ENCODE assay signal across 8 mouse cellular contexts in genomic region chr4:24496116-24496952, GRCm38 (mm10). TPM values are rescaled to one million over a fixed set of nuclear protein-coding genes. Genes with fewer than 3 reads are reported as not detected.
DNase-seq lines count a peak whose midpoint lies in the region; ATAC-seq and TF ChIP-seq lines count a peak whose summit lies in the region.

Gene Mms22l, plus strand, starts transcription at chr4:24496451.

- H3K9me3 ChIP-seq in hindbrain, embryonic 10.5 days = peaks cover 2% of the 10 kb centered on the region; the same call in 1 of the 2 replicates
- H3K9me3 ChIP-seq in lung, postnatal 0 days (ENCODE audit: low read length) = no peaks in the 10 kb centered on the region

- peaks cover 19% of the 10 kb centered on the region for H3K4me1 ChIP-seq in hindbrain, embryonic 10.5 days (replicated peaks)
- no peaks in the 10 kb centered on the region; the same call in 1 of the 2 replicates for H3K4me1 ChIP-seq in lung, postnatal 0 days (ENCODE audit: insufficient read depth, low read depth, low read length)

- under 1% methylated on average over 83 of the region's 83 CpGs for WGBS in hindbrain, embryonic 10.5 days
- under 1% methylated on average over 80 of the region's 83 CpGs for WGBS in lung, postnatal 0 days

- TF ChIP-seq CTCF in lung, postnatal 0 days (IDR thresholded peaks at IDR 0.05) = no peak

- H3K4me3 ChIP-seq in hindbrain, embryonic 10.5 days = peak within 1 kb of the TSS; percentile 89
- peak within 1 kb of the TSS; percentile 95 for H3K4me3 ChIP-seq in lung, postnatal 0 days (ENCODE audit: low read depth, low read length)

- peak within 1 kb of the TSS; percentile 99 for H3K27ac ChIP-seq in hindbrain, embryonic 10.5 days
- peak within 1 kb of the TSS; percentile 93 for H3K27ac ChIP-seq in lung, postnatal 0 days (ENCODE audit: low read length)

- ATAC-seq in frontal cortex, adult (ENCODE audit: low TSS enrichment) = peak; percentile 99
- ATAC-seq in lung, postnatal 0 days = peak; percentile 100

- peak within 1 kb of the TSS; percentile 91 for H3K9ac ChIP-seq in lung, postnatal 0 days (replicated peaks; ENCODE audit: low read depth)

- peak; percentile 93 for DNase-seq in MN1 (ENCODE audit: low spot score)
- DNase-seq in cerebellum, adult 9-10 months = peak; percentile 85
- DNase-seq in hindbrain, embryonic 10.5 days (ENCODE audit: low spot score) = peak; percentile 95
- DNase-seq in layer of hippocampus, adult 9-11 months = peak; percentile 90
- DNase-seq in lung, postnatal 0 days (ENCODE audit: low spot score) = peak; percentile 96
- DNase-seq in ovary, postnatal 14 days (ENCODE audit: low spot score) = peak; percentile 90
- DNase-seq in thymus, postnatal 14 days = peak; percentile 93

- H3K27me3 ChIP-seq in hindbrain, embryonic 10.5 days (ENCODE audit: insufficient read depth, poor library complexity, severe bottlenecking) = no peaks in the 10 kb centered on the region
- H3K27me3 ChIP-seq in lung, postnatal 0 days (replicated peaks; ENCODE audit: insufficient read depth, low read length) = no peaks in the 10 kb centered on the region

- peak within 1 kb of the TSS; percentile 88 for H3K4me2 ChIP-seq in lung, postnatal 0 days (replicated peaks; ENCODE audit: low read depth, low read length)

- peak; percentile 79 for TF ChIP-seq EP300 in lung, postnatal 0 days (IDR thresholded peaks at IDR 0.05)

- peaks cover 33% of the 10 kb centered on the region for H3K36me3 ChIP-seq in hindbrain, embryonic 10.5 days
- no peaks in the 10 kb centered on the region for H3K36me3 ChIP-seq in lung, postnatal 0 days (ENCODE audit: insufficient read depth, low read length)

RNA-seq across cellular contexts. Expression of gene Mms22l, which starts in this region (rescaled TPM):
- polyA plus RNA-seq in hindbrain, embryonic 10.5 days (2016; fragmentation: Nextera tagmentation; extraction: Ambion mirVana) = 36.5 and 43.2 TPM in 2 replicates
- 2.7 and 3.6 TPM in 2 replicates for polyA plus RNA-seq in lung, postnatal 0 days (2015; fragmentation: Nextera tagmentation; extraction: Ambion mirVana)

Comparison
In these comparisons a context has a peak if more than half of its experiments do, and no peak if none do; other contexts are left out.
1. Peak in every context shown above with its lines: DNase-seq, ATAC-seq, H3K4me3 ChIP-seq and H3K27ac ChIP-seq.